In the genomic region with DNA sequence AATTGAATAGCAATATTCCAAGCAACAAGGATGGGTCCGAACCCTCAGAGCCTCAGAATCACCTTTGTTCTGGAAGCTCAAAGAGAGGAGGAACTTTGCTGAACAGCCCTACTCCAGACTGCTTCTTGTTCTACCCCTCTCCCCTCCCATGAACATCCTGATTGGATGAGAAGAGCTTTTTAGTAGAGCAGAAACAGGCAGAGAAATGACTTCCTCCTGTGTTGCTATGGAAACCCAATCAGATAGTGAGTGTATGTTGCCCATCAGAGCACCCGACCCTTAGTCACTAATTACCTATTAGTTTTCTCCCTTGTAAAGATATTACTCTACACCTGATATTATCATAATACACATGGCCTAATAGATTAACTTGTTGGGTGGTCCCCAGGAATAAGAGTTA, we compare ENCODE assay signal across 25 mouse cellular contexts.
"Had no signal": no experiment of that assay in that cellular context is flagged by ENCODE, and none has a peak within 500 bp of the region (broad histone marks: within the 10 kb centered on the region; RNA-seq: fewer than 3 reads in every experiment).

No protein-coding gene starts in this region.

- H3K9ac ChIP-seq: kidney, embryonic 15.5 days; limb, embryonic 13.5 days; liver, embryonic 12.5 days; liver, embryonic 15.5 days; lung, embryonic 15.5 days; midbrain, embryonic 12.5 days; midbrain, embryonic 15.5 days had no signal

- H3K27me3 ChIP-seq: kidney, embryonic 15.5 days; limb, embryonic 13.5 days; liver, embryonic 12.5 days; liver, embryonic 15.5 days; lung, embryonic 15.5 days; megakaryocyte, embryonic 14.5 days; midbrain, embryonic 12.5 days; midbrain, embryonic 15.5 days had no signal

- H3K27ac ChIP-seq: kidney, embryonic 15.5 days; layer of hippocampus, adult 2 months; limb, embryonic 10.5 days; limb, embryonic 13.5 days; liver, embryonic 12.5 days; liver, embryonic 15.5 days; lung, embryonic 15.5 days; midbrain, embryonic 12.5 days; midbrain, embryonic 15.5 days; stomach, postnatal 0 days had no signal

- H3K4me1 ChIP-seq: kidney, embryonic 15.5 days; limb, embryonic 13.5 days; liver, embryonic 12.5 days; liver, embryonic 15.5 days; lung, embryonic 15.5 days; megakaryocyte, embryonic 14.5 days had no signal

- DNase-seq: kidney, adult 11 months; kidney, adult 8-10 months; kidney, postnatal 25 days; layer of hippocampus, adult 9-11 months; liver; lung, adult 18-20 months; lung, postnatal 10 days; lung, postnatal 36 days; right cerebral cortex, adult 18-20 months; right cerebral cortex, postnatal 14 days; right cerebral cortex, postnatal 4 days; thymus, adult 2 months; thymus, postnatal 14 days; thymus, postnatal 4 days had no signal

- H3K4me3 ChIP-seq: kidney, embryonic 15.5 days; layer of hippocampus, adult 2 months; limb, embryonic 10.5 days; limb, embryonic 13.5 days; liver, embryonic 12.5 days; liver, embryonic 15.5 days; lung, embryonic 15.5 days; megakaryocyte, embryonic 14.5 days; midbrain, embryonic 12.5 days; midbrain, embryonic 15.5 days had no signal

- ATAC-seq: liver, embryonic 12.5 days; midbrain, embryonic 15.5 days had no signal

- H3K9me3 ChIP-seq: kidney, embryonic 15.5 days; limb, embryonic 10.5 days; limb, embryonic 13.5 days; liver, embryonic 12.5 days; liver, embryonic 15.5 days; lung, embryonic 15.5 days; midbrain, embryonic 12.5 days; midbrain, embryonic 15.5 days had no signal

- H3K4me2 ChIP-seq: kidney, embryonic 15.5 days; limb, embryonic 13.5 days; liver, embryonic 12.5 days; liver, embryonic 15.5 days; lung, embryonic 15.5 days; midbrain, embryonic 12.5 days; midbrain, embryonic 15.5 days had no signal

- H3K36me3 ChIP-seq: kidney, embryonic 15.5 days; limb, embryonic 10.5 days; limb, embryonic 13.5 days; liver, embryonic 12.5 days; liver, embryonic 15.5 days; lung, embryonic 15.5 days; midbrain, embryonic 12.5 days; midbrain, embryonic 15.5 days had no signal
